Mouse (Mus musculus) gastrocnemius, postnatal 14 days (tissue): ENCODE results near the gene Kat5. TPM values are rescaled to one million over a fixed set of nuclear protein-coding genes. Genes with fewer than 3 reads are reported as not detected.

Experiments
- DNase-seq: peaks from one replicate; pipeline ENCODE4 v3.0.0; 2021; ENCODE audit warnings: mixed read lengths
- intact Hi-C: fragments of 180-260 bp; cut with DNase I; formaldehyde crosslinking; loops from one replicate; pipeline ENCODE4 v1.15.1; 2025; ENCODE audit warnings: low total_unique reads
- total RNA-seq, 2 experiments: library from RNA; stranded (reverse); gene quantifications; 2 replicates each; pipeline ENCODE4 v1.2.3; 2021

Gene Kat5
- total RNA-seq, 2 experiments from 2014 or later = 22.0 to 25.9 TPM

DNA sequence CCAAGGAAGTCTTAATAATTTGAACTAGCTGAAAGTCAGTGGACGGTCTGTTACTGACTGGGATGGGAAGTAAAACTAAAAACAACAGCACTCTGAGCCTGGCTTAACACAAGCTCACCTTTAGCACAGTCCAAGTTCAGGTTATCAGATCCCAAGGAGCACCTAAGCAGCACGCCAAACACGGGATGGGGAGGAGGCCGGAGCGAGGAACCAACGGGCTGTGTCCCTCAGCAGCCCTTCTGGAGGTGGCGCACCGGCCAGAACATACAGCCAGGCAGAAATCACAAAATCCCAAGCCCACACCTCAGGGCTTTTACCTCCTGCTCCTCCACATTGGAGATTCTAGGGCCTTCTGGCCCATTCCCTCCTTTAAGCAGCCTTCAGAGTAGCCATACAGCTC, 51.3 kb downstream of the Kat5 start:
- intact Hi-C loops = no loop called here

DNA sequence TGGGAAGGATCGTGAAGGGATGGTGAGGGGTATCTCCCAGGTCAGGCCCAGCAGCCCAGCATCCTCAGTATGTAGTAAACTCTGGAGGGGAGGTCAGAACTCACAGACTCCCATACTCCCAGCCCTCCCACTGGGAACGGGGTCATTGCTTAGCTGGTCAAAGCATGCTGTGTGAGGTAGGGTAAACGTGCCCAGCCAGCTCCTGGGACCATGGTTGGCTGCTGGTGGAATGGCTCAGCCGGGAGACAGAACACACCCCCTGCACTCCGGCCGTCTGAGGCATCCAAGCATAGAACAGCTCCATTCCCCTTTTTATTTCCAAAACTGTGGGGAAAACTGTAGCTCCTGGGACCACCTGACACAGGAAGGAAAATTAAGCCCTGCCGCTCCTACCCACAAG, 51.9 kb downstream of the Kat5 start:
- intact Hi-C loops = no loop called here
- no peak for DNase-seq

More for the DNA sequence above, 51.3 kb downstream of the Kat5 start:
- DNase-seq = no peak

DNA sequence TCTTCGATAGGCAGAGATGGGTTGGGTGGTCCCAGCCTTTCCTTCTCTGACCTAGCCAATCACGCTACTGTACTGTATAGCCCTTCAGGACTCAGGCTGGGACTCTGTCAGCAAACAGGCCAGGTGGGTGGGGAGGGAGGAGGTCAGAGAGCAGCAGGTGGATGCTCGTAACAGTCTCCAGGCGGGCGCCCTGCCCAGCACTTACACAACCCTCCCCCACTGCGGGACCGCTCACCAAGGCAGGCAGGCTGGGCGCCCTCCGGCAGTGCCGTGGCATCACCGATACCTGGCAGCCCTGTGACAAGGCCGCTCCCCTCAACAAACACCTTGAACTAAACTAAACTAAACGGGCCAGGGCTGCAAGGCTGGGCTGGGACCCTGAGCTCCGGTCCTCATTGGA, 55.8 kb downstream of the Kat5 start:
- no peak for DNase-seq
- intact Hi-C loops = no loop called here

DNA sequence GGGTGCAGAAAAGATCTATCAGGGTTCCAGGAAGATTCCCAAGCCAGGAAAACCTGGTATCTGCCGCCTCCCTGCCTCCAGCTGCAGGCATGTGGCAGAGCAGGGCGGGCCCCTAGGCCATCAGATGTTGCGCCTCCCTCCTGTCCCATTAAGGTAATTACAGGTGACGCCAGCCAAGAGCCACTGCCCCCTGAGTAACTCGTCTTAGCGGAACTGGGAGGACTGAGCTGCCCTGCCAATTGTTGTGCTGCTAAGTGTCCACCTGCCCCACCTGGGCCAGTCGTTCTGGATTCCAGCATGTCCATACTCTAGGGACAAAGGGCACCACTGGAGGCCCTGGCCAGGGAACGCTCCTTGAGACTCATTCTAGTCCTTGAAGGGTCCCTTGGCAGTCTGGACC, 56.2 kb downstream of the Kat5 start:
- DNase-seq = no peak
- intact Hi-C loops = no loop called here

Other genes starting within 250 kb of the Kat5 start
- 10 to 100 TPM; 11.4 to 13.1 TPM for gene Eif1ad, start 243.5 kb downstream of the Kat5 start, total RNA-seq
- gene Banf1, start 243.1 kb downstream of the Kat5 start, total RNA-seq = 100 to 1,000 TPM; 123 to 126 TPM
- 10 to 100 TPM; 28.0 to 39.0 TPM for gene Sart1, start 221.5 kb downstream of the Kat5 start, total RNA-seq
- gene Tsga10ip, start 207.7 kb downstream of the Kat5 start, total RNA-seq = under 1 TPM; 0.58 to 0.70 TPM
- gene Drap1, start 185.3 kb downstream of the Kat5 start, total RNA-seq = 100 to 1,000 TPM; 550 to 558 TPM
- gene AI837181, start 185.1 kb downstream of the Kat5 start, total RNA-seq = 10 to 100 TPM; 45.1 to 48.4 TPM
- gene Fosl1, start 162.7 kb downstream of the Kat5 start, total RNA-seq = not detected
- 1 to 10 TPM; 6.4 to 7.2 TPM for gene Ccdc85b, start 152.3 kb downstream of the Kat5 start, total RNA-seq
- 10 to 100 TPM; 42.0 to 44.8 TPM for gene Fibp, start 149.6 kb downstream of the Kat5 start, total RNA-seq
- gene Ctsw, start 141.7 kb downstream of the Kat5 start, total RNA-seq = not detected
- gene Efemp2, start 136.3 kb downstream of the Kat5 start, total RNA-seq = 10 to 100 TPM; 14.8 to 21.3 TPM
- gene Mus81, start 121.8 kb downstream of the Kat5 start, total RNA-seq = 10 to 100 TPM; 23.5 to 27.0 TPM
- 100 to 1,000 TPM; 172 to 240 TPM for gene Cfl1, start 119.8 kb downstream of the Kat5 start, total RNA-seq
- under 1 TPM; 0.41 to 0.82 TPM for gene 1700020D05Rik, start 106.5 kb downstream of the Kat5 start, total RNA-seq
- 1 to 10 TPM; 5.7 to 6.5 TPM for gene Snx32, start 99.7 kb downstream of the Kat5 start, total RNA-seq
- gene Ovol1, start 49.6 kb downstream of the Kat5 start, total RNA-seq = not detected
- gene Ap5b1, start 42.2 kb downstream of the Kat5 start, total RNA-seq = 1 to 10 TPM; 1.8 to 2.4 TPM
- gene Rnaseh2c, start 8.4 kb downstream of the Kat5 start, total RNA-seq = 10 to 100 TPM; 39.1 to 46.1 TPM
- 10 to 100 TPM; 17.1 to 21.9 TPM for gene Rela, start 27.2 kb upstream of the Kat5 start, total RNA-seq
- 10 to 100 TPM; 19.3 to 22.4 TPM for gene Sipa1, start 53.5 kb upstream of the Kat5 start, total RNA-seq
- 10 to 100 TPM; 16.7 TPM for gene Map3k11, start 78.5 kb upstream of the Kat5 start, total RNA-seq
- 10 to 100 TPM; 15.3 to 17.6 TPM for gene Pcnx3, start 78.7 kb upstream of the Kat5 start, total RNA-seq
- not detected for gene Kcnk7, start 94.1 kb upstream of the Kat5 start, total RNA-seq
- gene Ehbp1l1, start 116.1 kb upstream of the Kat5 start, total RNA-seq = 100 to 1,000 TPM; 246 to 269 TPM
- 10 to 100 TPM; 29.6 to 32.9 TPM for gene Fam89b, start 119.4 kb upstream of the Kat5 start, total RNA-seq
- 10 to 100 TPM; 57.0 to 66.4 TPM for gene Ltbp3, start 130.7 kb upstream of the Kat5 start, total RNA-seq
- 10 to 100 TPM; 56.8 to 64.9 TPM for gene Scyl1, start 161.2 kb upstream of the Kat5 start, total RNA-seq